Mouse (Mus musculus) neural tube, embryonic 14.5 days (tissue): ENCODE measurements around the gene Zcchc24. TPM values are rescaled to one million over a fixed set of nuclear protein-coding genes. Genes with fewer than 3 reads are reported as not detected.

Experiments used
- ATAC-seq: fragments of 200-750 bp; cut with Nextera tagmentation; 2 replicates; pipeline ENCODE4 v1.8.0; 2017; ENCODE audit warnings: low read depth, mild to moderate bottlenecking, moderate TSS enrichment, moderate library complexity
- H3K27ac ChIP-seq: fragments of 300-500 bp; sonication (generic); 2 replicates; pipeline ENCODE4 v1.5.1; 2014; ENCODE audit warnings: low read depth, mild to moderate bottlenecking, control low read depth, low read length, moderate library complexity, mixed read lengths
- H3K27me3 ChIP-seq: fragments of 300-500 bp; sonication (generic); 2 replicates; pipeline ENCODE4 v1.6.1; 2014; ENCODE audit warnings: low read length; ENCODE audit not compliant: control insufficient read depth, insufficient read depth
- H3K36me3 ChIP-seq: fragments of 300-500 bp; sonication (generic); 2 replicates; pipeline ENCODE4 v1.6.1; 2014; ENCODE audit warnings: low read length, mixed read lengths; ENCODE audit not compliant: control insufficient read depth, insufficient read depth
- H3K4me1 ChIP-seq: fragments of 300-500 bp; sonication (generic); 2 replicates; pipeline ENCODE4 v1.6.1; 2014; ENCODE audit warnings: low read length; ENCODE audit not compliant: control insufficient read depth, insufficient read depth
- H3K4me2 ChIP-seq: fragments of 300-500 bp; sonication (generic); 2 replicates; pipeline ENCODE4 v1.6.1; 2014; ENCODE audit warnings: mild to moderate bottlenecking, low read depth, low read length, control low read depth
- H3K4me3 ChIP-seq: fragments of 300-500 bp; sonication (generic); 2 replicates; pipeline ENCODE4 v1.5.1; 2014; ENCODE audit warnings: low read depth, low read length, control low read depth, mixed read lengths
- H3K9ac ChIP-seq: fragments of 300-500 bp; sonication (generic); replicated peaks from 2 replicates; pipeline ENCODE4 v1.6.1; 2014; ENCODE audit warnings: low read depth, mild to moderate bottlenecking, control low read depth, low read length, mixed read lengths
- H3K9me3 ChIP-seq: fragments of 300-500 bp; sonication (generic); 2 replicates; pipeline ENCODE4 v1.6.1; 2016; ENCODE audit warnings: low read length; ENCODE audit not compliant: control insufficient read depth
- WGBS: fragments of 180-500 bp; shearing (Covaris S2); extraction: QIAGEN DNeasy Blood & Tissue Kit; methylation state at CpG from one replicate; pipeline ENCODE4 v1.1.7; 2014; 5-methylcytosine and 5-hydroxymethylcytosine counted together
- polyA plus RNA-seq: library from polyadenylated mRNA; unstranded; fragments of >200 nt; fragmentation: Nextera tagmentation; extraction: Ambion mirVana; gene quantifications from 2 replicates; pipeline ENCODE4 v1.2.1, GENCODE M21; 2014

Zcchc24 gene
- polyA plus RNA-seq, 1 experiment from 2014 or later, result 11.0 TPM

DNA sequence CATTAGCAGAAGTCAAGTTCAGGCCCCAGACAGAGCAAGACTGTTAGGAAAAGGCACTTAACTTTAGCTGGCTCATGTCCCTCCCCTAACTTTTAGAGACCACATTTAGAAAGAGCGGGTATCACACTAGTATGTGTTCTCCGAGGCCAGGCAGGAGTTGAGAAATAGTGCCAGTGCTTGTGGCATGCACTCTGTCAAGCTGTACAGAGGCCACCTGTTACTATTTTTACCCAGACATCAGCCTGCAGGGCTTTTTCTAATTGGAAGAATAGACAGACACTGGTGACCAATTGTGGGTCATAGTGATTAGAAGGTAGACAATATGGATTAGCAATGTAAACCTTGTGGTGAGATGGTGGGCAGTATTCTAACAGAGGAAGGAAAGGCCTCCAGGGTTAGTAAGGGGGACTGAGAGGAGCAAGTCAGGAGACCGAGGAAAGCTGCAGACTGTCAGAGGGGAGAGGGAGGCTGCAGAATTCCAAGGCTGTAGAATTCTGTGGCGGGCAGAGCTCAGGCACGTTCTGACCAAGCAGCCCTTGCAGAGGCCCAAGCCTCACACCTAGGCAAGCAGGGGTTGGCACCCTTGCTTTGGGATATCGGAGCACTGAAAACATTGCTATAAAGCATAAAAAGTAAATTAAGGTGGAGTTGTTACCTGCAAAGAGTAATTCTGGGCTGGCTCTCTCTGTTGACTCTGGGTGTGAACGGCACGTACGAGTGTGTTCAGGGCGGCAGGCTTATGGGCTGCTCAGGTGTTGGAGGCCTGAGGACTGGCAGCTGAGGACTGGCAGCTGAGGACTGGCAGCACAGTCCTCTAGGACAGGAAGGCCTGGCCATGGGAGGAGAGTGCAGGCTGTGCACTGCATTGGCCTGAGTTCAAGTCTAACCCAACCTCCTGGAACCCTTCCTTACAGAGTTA, 81.6 kb downstream of the Zcchc24 start:
- Histone ChIP-seq H3K4me3 (no peak overlapping the region), H3K4me1 (no peaks in the 10 kb centered on the region), H3K9ac (no peak overlapping the region), H3K36me3 (no peaks in the 10 kb centered on the region), H3K4me2 (no peak overlapping the region), H3K27me3 (no peaks in the 10 kb centered on the region), H3K9me3 (no peaks in the 10 kb centered on the region), H3K27ac (no peak overlapping the region)
- no peak for ATAC-seq
- WGBS, result 89% methylated on average over 10 of the region's 10 CpGs

- WGBS, result 64% methylated on average over 7 of the region's 7 CpGs
- ATAC-seq, result no peak
These were observed 82.5 kb downstream of the Zcchc24 start for GRCm38 (mm10) chr14:25686216-25686945.

DNA sequence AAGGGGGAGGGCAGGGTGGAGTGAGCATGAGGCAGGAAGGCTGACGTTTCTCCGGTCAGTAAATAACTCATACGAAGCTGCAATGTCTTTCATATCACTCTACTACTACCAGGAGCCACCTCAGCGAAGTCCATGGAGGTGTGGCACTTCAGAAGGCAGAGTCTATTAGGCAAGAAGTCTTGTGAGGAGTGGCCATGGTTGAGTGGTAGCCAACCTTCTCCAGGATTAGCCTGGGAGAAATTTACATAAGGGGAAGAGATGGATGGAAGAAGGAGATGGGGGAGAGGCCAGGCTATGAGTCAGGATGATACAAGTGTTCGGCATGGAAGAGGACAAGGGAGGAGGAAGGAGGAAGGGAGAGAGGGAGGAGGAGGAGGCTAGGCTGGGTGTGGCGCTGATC, 86.8 kb downstream of the Zcchc24 start:
- H3K4me3 ChIP-seq, result no peak overlapping the region
- no peaks in the 10 kb centered on the region for H3K36me3 ChIP-seq
- no peak for ATAC-seq
- no peaks in the 10 kb centered on the region for H3K27me3 ChIP-seq
- 79% methylated on average over 6 of the region's 6 CpGs for WGBS
- H3K27ac ChIP-seq, result no peak overlapping the region
- no peak overlapping the region for H3K4me2 ChIP-seq
- no peak overlapping the region for H3K9ac ChIP-seq
- no peaks in the 10 kb centered on the region for H3K4me1 ChIP-seq
- H3K9me3 ChIP-seq, result no peaks in the 10 kb centered on the region

More at GRCm38 (mm10) chr14:25686216-25686945, 82.5 kb downstream of the Zcchc24 start:
- H3K4me2 ChIP-seq, result no peak overlapping the region
- H3K9me3 ChIP-seq, result no peaks in the 10 kb centered on the region
- no peak overlapping the region for H3K9ac ChIP-seq
- H3K4me3 ChIP-seq, result no peak overlapping the region
- H3K4me1 ChIP-seq, result no peaks in the 10 kb centered on the region
- H3K27ac ChIP-seq, result no peak overlapping the region
- H3K27me3 ChIP-seq, result no peaks in the 10 kb centered on the region
- H3K36me3 ChIP-seq, result no peaks in the 10 kb centered on the region

- no peaks in the 10 kb centered on the region for H3K27me3 ChIP-seq
- no peak overlapping the region for H3K4me2 ChIP-seq
- H3K36me3 ChIP-seq, result no peaks in the 10 kb centered on the region
- WGBS, result 69% methylated on average over 7 of the region's 7 CpGs
- ATAC-seq, result no peak
- H3K4me1 ChIP-seq, result no peaks in the 10 kb centered on the region
- H3K9ac ChIP-seq, result no peak overlapping the region
- H3K4me3 ChIP-seq, result no peak overlapping the region
- no peaks in the 10 kb centered on the region for H3K9me3 ChIP-seq
- H3K27ac ChIP-seq, result no peak overlapping the region
These were observed 89.2 kb downstream of the Zcchc24 start for GRCm38 (mm10) chr14:25679625-25680024.

- 82% methylated on average over 3 of the region's 3 CpGs for WGBS
- ATAC-seq, result no peak
These were observed 101.3 kb downstream of the Zcchc24 start for GRCm38 (mm10) chr14:25667587-25667986.

DNA sequence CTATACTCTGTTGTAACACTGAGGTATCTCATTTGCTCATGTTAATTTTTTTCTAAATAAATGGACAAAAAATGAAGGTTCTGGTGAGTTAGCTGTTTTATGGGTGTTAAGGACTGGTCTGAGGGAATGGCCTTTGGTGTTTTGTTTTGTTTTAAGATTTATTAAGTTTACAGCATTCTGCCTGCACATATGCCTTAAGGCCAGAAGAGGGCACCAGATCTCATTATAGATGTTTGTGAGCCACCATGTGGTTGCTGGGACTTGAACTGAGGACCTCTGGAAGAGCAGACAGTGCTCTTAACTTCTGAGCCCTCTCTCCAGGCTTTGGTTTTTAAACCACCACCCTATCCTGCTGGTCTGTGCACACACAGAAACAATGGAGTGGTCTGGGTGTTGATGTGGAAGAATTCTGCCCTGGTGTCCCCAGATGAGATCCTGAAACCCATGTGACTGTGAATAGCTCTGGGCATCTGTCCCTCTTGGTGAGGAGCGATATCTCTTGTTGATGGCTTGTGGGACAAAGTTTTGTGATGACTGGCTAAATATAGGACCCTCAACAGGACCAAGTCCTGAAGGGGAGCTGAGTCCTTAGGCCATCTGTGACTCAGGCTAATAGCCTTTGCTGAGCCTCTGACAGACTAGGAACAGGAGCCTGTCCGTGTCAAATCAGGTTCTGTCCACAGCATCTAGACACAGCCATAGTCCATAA, 102.0 kb downstream of the Zcchc24 start:
- Histone ChIP-seq H3K27ac (no peak overlapping the region), H3K9ac (no peak overlapping the region), H3K4me2 (no peak overlapping the region), H3K36me3 (peaks cover 34% of the 10 kb centered on the region), H3K27me3 (no peaks in the 10 kb centered on the region), H3K4me3 (no peak overlapping the region), H3K4me1 (no peaks in the 10 kb centered on the region), H3K9me3 (no peaks in the 10 kb centered on the region)
- no peak for ATAC-seq
- 87% methylated on average over 2 of the region's 2 CpGs for WGBS

More at GRCm38 (mm10) chr14:25667587-25667986, 101.3 kb downstream of the Zcchc24 start:
- no peak overlapping the region for H3K27ac ChIP-seq
- no peak overlapping the region for H3K4me2 ChIP-seq
- H3K27me3 ChIP-seq, result no peaks in the 10 kb centered on the region
- no peak overlapping the region for H3K9ac ChIP-seq
- H3K36me3 ChIP-seq, result peaks cover 26% of the 10 kb centered on the region
- H3K4me3 ChIP-seq, result no peak overlapping the region
- no peaks in the 10 kb centered on the region for H3K4me1 ChIP-seq
- no peaks in the 10 kb centered on the region for H3K9me3 ChIP-seq

- no peaks in the 10 kb centered on the region for H3K4me1 ChIP-seq
- no peak for ATAC-seq
- 72% methylated on average over 19 of the region's 19 CpGs for WGBS
- H3K4me3 ChIP-seq, result no peak overlapping the region
- H3K27ac ChIP-seq, result no peak overlapping the region
- H3K4me2 ChIP-seq, result no peak overlapping the region
- H3K9me3 ChIP-seq, result no peaks in the 10 kb centered on the region
- peaks cover 43% of the 10 kb centered on the region for H3K36me3 ChIP-seq
- H3K27me3 ChIP-seq, result no peaks in the 10 kb centered on the region
- H3K9ac ChIP-seq, result no peak overlapping the region
These were observed 103.4 kb downstream of the Zcchc24 start for GRCm38 (mm10) chr14:25665314-25665970.

GRCm38 (mm10) chr14:25664310-25664695, 104.5 kb downstream of the Zcchc24 start:
- WGBS, result 53% methylated on average over 7 of the region's 7 CpGs
- H3K27ac ChIP-seq, result peak overlapping the region; percentile 35; the same call in 1 of the 2 replicates
- no peak overlapping the region for H3K4me3 ChIP-seq
- no peaks in the 10 kb centered on the region for H3K9me3 ChIP-seq
- peaks cover 49% of the 10 kb centered on the region for H3K36me3 ChIP-seq
- no peaks in the 10 kb centered on the region for H3K4me1 ChIP-seq
- H3K4me2 ChIP-seq, result no peak overlapping the region
- no peak overlapping the region; the same call in 1 of the 2 replicates for H3K9ac ChIP-seq
- H3K27me3 ChIP-seq, result no peaks in the 10 kb centered on the region
- ATAC-seq, result no peak
